7 mouse cellular contexts compared by ENCODE assay signal in the genomic region with DNA sequence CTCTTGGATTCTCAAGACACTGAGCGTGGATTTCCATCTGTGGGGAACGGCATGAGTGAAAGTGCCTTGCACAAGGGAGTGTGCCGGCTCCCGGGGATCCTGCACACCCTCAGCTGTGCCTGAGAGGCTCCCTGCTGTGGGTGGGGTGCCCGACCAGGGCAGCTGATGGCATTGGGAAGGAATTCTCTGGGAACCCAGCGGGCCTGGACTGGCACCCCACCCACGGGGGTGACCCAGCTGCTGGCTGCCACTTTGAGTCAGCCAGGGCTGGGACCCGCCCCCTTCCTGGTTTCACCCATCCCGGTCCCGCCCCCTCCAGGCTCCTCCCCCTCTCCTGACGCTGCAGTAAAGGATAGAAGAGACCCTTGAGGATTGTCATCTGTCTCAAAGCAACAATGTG. TPM values are rescaled to one million over a fixed set of nuclear protein-coding genes. Genes with fewer than 3 reads are reported as not detected.
A peak's percentile ranks its signal among the peaks of the same experiment; 100 is the strongest.
DNase-seq lines count a peak whose midpoint lies in the region; ATAC-seq and TF ChIP-seq lines count a peak whose summit lies in the region.

No protein-coding gene starts in this region.

- peak overlapping the region; percentile 37; the same call in 1 of the 2 replicates for H3K27ac ChIP-seq in ES-E14 (ENCODE audit: insufficient read depth, low read depth, low read length, poor library complexity, severe bottlenecking)
- peak overlapping the region; percentile 81; the same call in 1 of the 2 replicates for H3K27ac ChIP-seq in heart, embryonic 10.5 days
- H3K27ac ChIP-seq in midbrain, embryonic 13.5 days, result no peak overlapping the region

- H3K9ac ChIP-seq in ES-E14 (ENCODE audit: insufficient read depth, low read depth, low read length, poor library complexity, severe bottlenecking), result peak overlapping the region; percentile 42; the same call in 1 of the 2 replicates
- H3K9ac ChIP-seq in midbrain, embryonic 13.5 days (replicated peaks), result no peak overlapping the region

- in situ Hi-C loops in ES-E14 (cut with MboI; ENCODE audit: low sequenced_read_pairs in 2 of 2, unreplicated experiment in 2 of 2), result no loop called here

- H3K27me3 ChIP-seq in heart, embryonic 10.5 days (ENCODE audit: insufficient read depth, poor library complexity, severe bottlenecking), result no peaks in the 10 kb centered on the region
- H3K27me3 ChIP-seq in midbrain, embryonic 13.5 days, result peaks cover 20% of the 10 kb centered on the region

- H3K4me1 ChIP-seq in ES-E14 (ENCODE audit: control insufficient read depth in 2 of 2, insufficient read depth in 2 of 2, low read length in 2 of 2, poor library complexity in 1 of 2), result peaks cover 7 to 40% of the 10 kb centered on the region in 2 experiments; a peak in 3 of 4 replicates
- H3K4me1 ChIP-seq in heart, embryonic 10.5 days, result peaks cover 45% of the 10 kb centered on the region
- no peaks in the 10 kb centered on the region; the same call in none of the 2 replicates for H3K4me1 ChIP-seq in midbrain, embryonic 13.5 days (replicated peaks)

- intact Hi-C loops in left cerebral cortex, postnatal 14 days (cut with DNase I), result no loop called here

- no peak overlapping the region for H3K4me2 ChIP-seq in midbrain, embryonic 13.5 days (replicated peaks)

- 33% methylated on average over 10 of the region's 11 CpGs for WGBS in heart, embryonic 10.5 days
- WGBS in midbrain, embryonic 13.5 days, result 51% methylated on average over 11 of the region's 11 CpGs

- DNase-seq in A20 (ENCODE audit: low read depth, low spot score), result peak; percentile 63
- DNase-seq in ES-E14 (ENCODE audit: low read depth, low spot score), result no peak
- DNase-seq in heart, embryonic 10.5 days (ENCODE audit: low spot score), result no peak
- peak; percentile 78 for DNase-seq in liver
- DNase-seq in retina, embryonic 14.5 days (ENCODE audit: low spot score), result peak; percentile 46
- DNase-seq in left cerebral cortex, postnatal 14 days (ENCODE audit: low spot score in 2 of 2), result no peak

- H3K36me3 ChIP-seq in ES-E14 (ENCODE audit: control insufficient read depth, insufficient read depth, low read length, poor library complexity, severe bottlenecking), result no peaks in the 10 kb centered on the region
- no peaks in the 10 kb centered on the region for H3K36me3 ChIP-seq in heart, embryonic 10.5 days
- no peaks in the 10 kb centered on the region for H3K36me3 ChIP-seq in midbrain, embryonic 13.5 days

- no peaks in the 10 kb centered on the region for H3K9me3 ChIP-seq in ES-E14 (ENCODE audit: control insufficient read depth, insufficient read depth, low read depth, low read length)
- H3K9me3 ChIP-seq in heart, embryonic 10.5 days, result no peaks in the 10 kb centered on the region
- H3K9me3 ChIP-seq in midbrain, embryonic 13.5 days, result no peaks in the 10 kb centered on the region

- H3K4me3 ChIP-seq in ES-E14 (ENCODE audit: insufficient read depth in 1 of 2, low read depth in 1 of 2, low read length in 2 of 2, poor library complexity in 1 of 2, severe bottlenecking in 1 of 2), result peak overlapping the region in 1 of 2 experiments; percentile 58; a peak in 2 of 4 replicates
- peak overlapping the region; percentile 27; the same call in 1 of the 2 replicates for H3K4me3 ChIP-seq in heart, embryonic 10.5 days
- H3K4me3 ChIP-seq in midbrain, embryonic 13.5 days (replicated peaks), result no peak overlapping the region

- no peak for ATAC-seq in midbrain, embryonic 13.5 days

TF ChIP-seq in ES-E14, 5 proteins besides CTCF, POLR2A, EP300 and RAD21:
- no peak for TF ChIP-seq ZNF384 (IDR thresholded peaks at IDR 0.05; ENCODE audit: low read depth, low read length)
- no peak for TF ChIP-seq MAFK (IDR thresholded peaks at IDR 0.05; ENCODE audit: insufficient read depth, low read depth, low read length)
- TF ChIP-seq HCFC1 (IDR thresholded peaks at IDR 0.05; ENCODE audit: borderline replicate concordance, insufficient read depth, low read length), result no peak
- TF ChIP-seq ZC3H11A (IDR thresholded peaks at IDR 0.05; ENCODE audit: borderline replicate concordance, low read depth, low read length), result no peak
- no peak for TF ChIP-seq CHD2 (IDR thresholded peaks at IDR 0.05; ENCODE audit: low read depth, low read length)

RNA-seq across cellular contexts. Expression of a gene that starts 5.6 kb away (rescaled TPM):
- total RNA-seq in ES-E14 (2012; rRNA removed), result 44.1 and 74.5 TPM in 2 replicates
- polyA plus RNA-seq in heart, embryonic 10.5 days (2016; fragmentation: Nextera tagmentation; extraction: Ambion mirVana), result 2.9 TPM in 2 replicates
- 0.68 and 1.3 TPM in 2 replicates for polyA plus RNA-seq in midbrain, embryonic 13.5 days (2015; fragmentation: Nextera tagmentation; extraction: Ambion mirVana)
- total RNA-seq in left cerebral cortex, postnatal 14 days (2021), result 1 to 10 TPM; 2.2 to 2.4 TPM

RNA-seq across cellular contexts. Expression of a gene that starts 22.7 kb away (rescaled TPM):
- 36.4 and 53.2 TPM in 2 replicates for total RNA-seq in ES-E14 (2012; rRNA removed)
- polyA plus RNA-seq in heart, embryonic 10.5 days (2016; fragmentation: Nextera tagmentation; extraction: Ambion mirVana), result 4.0 and 6.8 TPM in 2 replicates
- 2.4 and 3.1 TPM in 2 replicates for polyA plus RNA-seq in midbrain, embryonic 13.5 days (2015; fragmentation: Nextera tagmentation; extraction: Ambion mirVana)
- total RNA-seq in left cerebral cortex, postnatal 14 days (2021), result 10 to 100 TPM; 25.3 to 25.4 TPM

Comparison
In these comparisons a context has a peak if more than half of its experiments do, and no peak if none do; other contexts are left out.
1. DNase-seq: peak in A20 (single experiment), liver (single experiment) and retina, embryonic 14.5 days (single experiment); none in ES-E14 (single experiment), heart, embryonic 10.5 days (single experiment) and left cerebral cortex, postnatal 14 days (0 of 2).
2. RNA of a gene that starts 5.6 kb away (total RNA-seq): 44.1 to 74.5 TPM in ES-E14; 2.2 to 2.4 TPM in left cerebral cortex, postnatal 14 days; every median in the first group is over 10 times any median in the second.